Mouse (Mus musculus): Measurements from ENCODE around the gene Senp5. TPM values are rescaled to one million over a fixed set of nuclear protein-coding genes. Genes with fewer than 3 reads are reported as not detected.
"Not testable (repeated sequence)": the region's sequence is repeated elsewhere in the genome, so short reads cannot be mapped to it uniquely, and the experiment has no call there.

The Senp5 gene
- total RNA-seq, 2 experiments from 2014 or later = 37.5 to 37.6 TPM

DNA sequence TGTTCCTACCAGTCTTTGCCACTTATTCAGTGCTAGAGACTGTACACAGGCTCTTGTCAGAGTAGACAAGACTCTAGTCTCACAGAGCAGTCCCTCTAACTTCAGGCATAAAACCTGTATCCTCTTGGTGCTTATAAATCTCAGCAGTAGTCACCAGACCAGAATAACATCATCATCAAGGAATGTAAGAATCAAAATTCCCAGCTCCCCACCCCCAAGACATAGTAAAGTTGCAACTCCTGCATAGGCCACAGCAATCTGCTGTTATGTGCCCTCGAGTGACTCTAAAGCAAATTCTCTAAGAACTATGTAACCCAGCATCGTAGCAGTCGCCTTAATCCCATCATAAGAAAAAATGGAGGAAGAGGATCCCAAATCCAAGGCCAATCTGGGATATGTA lies 23.6 kb downstream of the Senp5 start:
- no peak overlapping the region for H3K27ac ChIP-seq
- TF ChIP-seq CTCF (conservative IDR thresholded peaks at IDR 0.05) = no peak
- no peak for DNase-seq (ENCODE audit: low spot score in 2 of 2)
- H3K4me3 ChIP-seq = no peak overlapping the region

GRCm38 (mm10) chr16:31975258-31975657 lies 27.8 kb downstream of the Senp5 start:
- TF ChIP-seq CTCF (conservative IDR thresholded peaks at IDR 0.05) = no peak
- DNase-seq (ENCODE audit: low spot score in 2 of 2) = no peak
- Histone ChIP-seq H3K27ac (no peak overlapping the region), H3K4me3 (no peak overlapping the region)

DNA sequence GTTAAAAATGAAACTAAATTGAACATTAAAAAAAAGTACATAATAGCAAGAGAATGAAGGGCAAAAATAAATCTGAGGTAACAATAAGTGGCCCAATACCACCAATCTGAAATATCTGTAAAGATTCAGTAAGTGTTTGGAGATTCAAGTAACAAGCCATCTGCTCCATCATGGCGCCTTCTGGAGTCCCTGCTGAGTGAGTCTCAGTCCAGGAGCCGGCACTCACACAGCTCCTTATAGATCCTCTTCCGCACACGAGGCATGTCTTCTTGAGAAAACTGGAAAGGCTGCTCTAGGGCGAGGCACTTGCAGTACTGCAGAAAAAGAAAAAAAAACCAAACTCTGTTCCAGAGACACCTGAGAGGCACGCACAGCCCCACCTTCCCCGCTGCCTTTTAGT lies 39.9 kb downstream of the Senp5 start:
- DNase-seq (ENCODE audit: low spot score in 2 of 2) = peak in 1 of 2 experiments; percentile 49
- TF ChIP-seq CTCF (conservative IDR thresholded peaks at IDR 0.05) = no peak
- H3K4me3 ChIP-seq = no peak overlapping the region
- peak overlapping the region; percentile 8; the same call in 1 of the 2 replicates for H3K27ac ChIP-seq

DNA sequence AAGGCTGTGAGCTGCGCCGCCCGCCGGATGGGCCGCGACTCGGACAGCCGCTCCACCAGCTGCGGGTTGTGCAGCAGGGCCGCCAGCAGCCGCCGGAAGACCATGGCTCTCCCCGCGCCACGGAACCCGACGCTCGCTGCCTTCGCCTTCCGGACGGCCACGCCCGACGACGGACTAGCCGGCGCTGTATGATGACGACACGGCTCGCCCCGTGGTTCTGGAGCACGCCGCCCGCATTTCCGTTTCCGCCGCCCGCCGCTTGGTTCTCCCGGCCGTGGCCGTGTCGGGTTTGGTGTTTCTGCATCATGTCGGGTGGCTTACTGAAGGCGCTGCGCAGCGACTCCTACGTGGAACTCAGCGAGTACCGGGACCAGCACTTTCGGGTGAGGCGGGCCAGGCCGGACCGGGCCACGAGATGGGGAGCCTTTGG lies 54.7 kb downstream of the Senp5 start, which contains the start of the genes 0610012G03Rik and Ncbp2:
Gene 0610012G03Rik (minus strand): TSS at position 150 of the 430 bp plus-strand sequence.
Gene Ncbp2 (plus strand): TSS at position 169 of the 430 bp plus-strand sequence.
- H3K27ac ChIP-seq = peak within 1 kb of the TSS; percentile 95
- DNase-seq (ENCODE audit: low spot score in 2 of 2) = peak; percentile 96 to 99
- H3K4me3 ChIP-seq = peak within 1 kb of the TSS; percentile 95
- peak; percentile 46 for TF ChIP-seq CTCF (conservative IDR thresholded peaks at IDR 0.05)

DNA sequence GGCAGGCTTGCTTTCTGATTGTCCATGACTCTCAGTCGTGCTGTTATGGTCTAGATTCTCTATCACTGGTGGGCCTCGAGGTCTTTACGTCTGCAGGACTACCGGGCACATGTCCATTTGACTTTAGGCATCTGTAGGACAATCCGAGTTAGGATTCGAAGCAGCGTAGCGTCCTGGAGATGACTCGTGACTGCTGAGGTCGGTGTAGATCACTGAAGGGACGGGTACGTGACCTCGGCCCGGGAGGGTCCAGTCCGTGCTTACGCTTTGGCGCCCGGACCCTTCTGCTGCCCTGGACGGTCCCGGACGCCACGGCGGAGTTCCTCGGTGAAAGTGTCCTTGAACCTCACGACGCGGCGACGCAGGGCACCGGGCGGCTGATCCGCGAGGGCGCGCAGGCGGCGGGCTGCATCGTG lies 55.2 kb downstream of the Senp5 start:
- peak overlapping the region; percentile 95 for H3K4me3 ChIP-seq
- peak overlapping the region; percentile 95 for H3K27ac ChIP-seq
- no peak for TF ChIP-seq CTCF (conservative IDR thresholded peaks at IDR 0.05)
- no peak for DNase-seq (ENCODE audit: low spot score in 2 of 2)

GRCm38 (mm10) chr16:31947333-31947732 lies 55.8 kb downstream of the Senp5 start:
- H3K27ac ChIP-seq = peak overlapping the region; percentile 95
- no peak for DNase-seq (ENCODE audit: low spot score in 2 of 2)
- TF ChIP-seq CTCF (conservative IDR thresholded peaks at IDR 0.05) = no peak
- H3K4me3 ChIP-seq = peak overlapping the region; percentile 95

DNA sequence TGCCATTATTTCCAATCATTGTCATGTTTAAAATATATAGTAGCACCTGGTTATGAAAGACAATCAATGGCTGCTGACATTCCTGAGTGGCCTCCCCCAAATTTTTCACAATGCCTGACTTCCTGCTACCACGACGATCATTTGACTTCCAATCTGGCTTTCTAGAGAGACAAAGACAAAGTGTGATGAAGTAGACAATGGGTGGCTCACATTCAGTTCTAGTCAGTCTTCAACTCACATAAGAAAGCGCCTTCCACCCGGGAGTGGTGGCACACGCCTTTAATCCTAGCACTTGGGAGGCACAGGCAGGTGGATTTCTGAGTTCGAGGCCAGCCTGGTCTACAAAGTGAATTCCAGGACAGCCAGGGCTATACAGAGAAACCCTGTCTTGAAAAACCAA lies 57.1 kb downstream of the Senp5 start:
- not testable (repeated sequence) for H3K27ac ChIP-seq; DNase-seq (ENCODE audit: low spot score in 2 of 2)
- H3K4me3 ChIP-seq = peak overlapping the region; percentile 95

DNA sequence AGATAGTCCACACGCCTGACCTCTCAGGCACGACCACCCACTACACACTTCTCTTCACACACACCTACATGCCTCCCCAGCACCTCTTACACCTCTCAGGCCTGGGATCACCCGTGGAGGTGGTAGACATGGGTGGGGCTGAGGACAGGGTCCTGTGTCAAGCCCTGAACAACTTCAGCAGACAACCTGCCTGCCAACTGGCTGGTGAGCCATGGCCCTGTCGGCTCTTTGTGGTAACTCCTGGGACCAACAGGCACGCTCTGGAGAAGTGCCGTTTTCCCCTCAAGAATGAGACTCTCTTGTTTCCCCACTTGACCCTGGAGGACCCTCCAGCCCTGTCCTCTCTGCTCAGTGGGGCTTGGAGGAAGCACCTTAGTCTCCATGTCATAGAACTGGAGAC lies 57.7 kb downstream of the Senp5 start:
- no peak for TF ChIP-seq CTCF (conservative IDR thresholded peaks at IDR 0.05)
- no peak for DNase-seq (ENCODE audit: low spot score in 2 of 2)
- Histone ChIP-seq H3K4me3 (no peak overlapping the region; the same call in 1 of the 2 replicates), H3K27ac (peak overlapping the region; percentile 69; the same call in 1 of the 2 replicates)

GRCm38 (mm10) chr16:31944698-31945255 lies 58.3 kb downstream of the Senp5 start:
- H3K27ac ChIP-seq = peak overlapping the region; percentile 69; the same call in 1 of the 2 replicates
- TF ChIP-seq CTCF (conservative IDR thresholded peaks at IDR 0.05) = no peak
- DNase-seq (ENCODE audit: low spot score in 2 of 2) = no peak

DNA sequence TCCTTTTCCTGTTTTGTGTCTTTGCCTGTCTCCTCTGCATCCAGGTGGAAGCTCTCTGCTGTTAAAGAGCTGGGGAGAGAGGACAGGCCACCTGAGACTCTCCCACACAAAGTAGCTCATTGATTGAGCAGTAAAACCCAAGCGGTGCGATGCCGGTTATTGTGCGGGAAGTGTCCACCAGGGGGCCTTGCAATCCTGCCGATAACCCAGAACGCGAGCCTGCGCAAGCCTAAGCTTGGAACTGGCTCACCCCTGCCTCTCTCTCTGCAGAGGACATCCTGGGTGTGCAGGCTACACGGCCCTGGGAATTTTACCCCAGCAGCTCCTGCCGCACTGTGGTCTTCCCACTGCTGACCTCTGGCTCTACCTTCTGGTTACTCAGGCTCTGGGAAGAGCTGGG lies 59.1 kb downstream of the Senp5 start:
- no peak overlapping the region; the same call in 1 of the 2 replicates for H3K4me3 ChIP-seq
- H3K27ac ChIP-seq = peak overlapping the region; percentile 69
- peak; percentile 79 to 85 for DNase-seq (ENCODE audit: low spot score in 2 of 2)
- TF ChIP-seq CTCF (conservative IDR thresholded peaks at IDR 0.05) = peak; percentile 91

More at GRCm38 (mm10) chr16:31944698-31945255, 58.3 kb downstream of the Senp5 start:
- H3K4me3 ChIP-seq = no peak overlapping the region

- no peak for TF ChIP-seq CTCF (conservative IDR thresholded peaks at IDR 0.05)
- Histone ChIP-seq H3K27ac (no peak overlapping the region), H3K4me3 (no peak overlapping the region)
- DNase-seq (ENCODE audit: low spot score in 2 of 2) = no peak
These were observed 62.5 kb downstream of the Senp5 start for GRCm38 (mm10) chr16:31940586-31940985.

DNA sequence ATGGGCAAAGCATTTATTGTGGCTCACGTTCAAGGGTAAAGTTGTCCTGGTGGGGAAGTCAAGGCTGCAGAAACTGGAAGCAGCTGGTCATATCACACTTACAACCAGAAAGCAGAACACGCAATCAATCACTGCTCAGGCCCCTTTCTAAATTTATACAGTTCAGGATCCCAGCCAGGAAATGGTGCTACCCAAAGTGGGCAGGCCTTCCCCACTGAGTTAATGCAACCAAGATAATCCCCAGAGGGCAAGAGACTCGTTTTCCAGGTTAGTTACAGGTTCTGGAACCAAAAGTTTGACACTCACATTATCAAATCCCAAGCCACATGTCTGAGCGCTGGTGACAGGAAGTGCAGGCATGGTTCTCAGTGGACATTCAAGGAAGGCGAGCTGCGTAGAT lies 64.2 kb downstream of the Senp5 start:
- Histone ChIP-seq H3K27ac (no peak overlapping the region), H3K4me3 (no peak overlapping the region)
- DNase-seq (ENCODE audit: low spot score in 2 of 2) = no peak
- TF ChIP-seq CTCF (conservative IDR thresholded peaks at IDR 0.05) = no peak

DNA sequence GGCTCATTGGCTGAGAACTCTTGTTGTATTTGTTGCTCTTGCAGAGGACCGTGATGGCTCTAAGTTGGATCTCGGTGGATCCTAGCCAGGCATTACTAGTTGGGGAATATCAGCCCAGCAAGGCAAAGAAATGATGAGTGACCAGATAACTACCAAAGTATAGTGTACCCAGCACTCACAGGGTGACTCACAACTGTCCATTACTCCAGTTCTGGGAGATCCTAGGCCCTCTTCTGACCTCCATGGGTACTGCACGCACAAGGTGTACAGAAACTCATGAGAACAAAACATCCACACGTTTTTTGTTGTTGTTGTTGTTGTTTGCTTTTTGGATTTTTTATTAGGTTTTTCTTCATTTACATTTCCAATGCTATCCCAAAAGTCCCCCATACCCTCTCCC lies 66.5 kb downstream of the Senp5 start:
- no peak overlapping the region for H3K4me3 ChIP-seq
- H3K27ac ChIP-seq = no peak overlapping the region
- no peak for DNase-seq (ENCODE audit: low spot score in 2 of 2)
- peak; percentile 45 for TF ChIP-seq CTCF (conservative IDR thresholded peaks at IDR 0.05)

All from layer of hippocampus, adult 2 months (tissue).